Mouse (Mus musculus): Measurements from ENCODE around the gene Mipol1. TPM values are rescaled to one million over a fixed set of nuclear protein-coding genes. Genes with fewer than 3 reads are reported as not detected.

Gene Mipol1
- polyA plus RNA-seq, 1 experiment from 2014 or later, result 14.2 TPM

- in situ Hi-C loops (cut with MboI; ENCODE audit: low pct_unique_long_range_greater_than_20kb), result no loop called here
- no peak for TF ChIP-seq CTCF (IDR thresholded peaks at IDR 0.05)
- POLR2A ChIA-PET, result interaction anchor here (0.6 kb wide), 1 partner anchor 1738 kb away, joined by 6 read pairs; no protein-coding TSS in a partner anchor
- CTCF ChIA-PET, result interaction anchor here (1.6 kb wide), 1 partner anchor 14 kb away, joined by 4 read pairs; no protein-coding TSS in a partner anchor
- ATAC-seq (no peak), DNase-seq (ENCODE audit: low read depth, low spot score) (no peak)
- H3K27me3 ChIP-seq, result no peaks in the 10 kb centered on the region
Observed at GRCm38 (mm10) chr12:57243671-57244495, 13.7 kb downstream of the Mipol1 start.

GRCm38 (mm10) chr12:57258572-57258971, 28.3 kb downstream of the Mipol1 start:
- TF ChIP-seq CTCF (IDR thresholded peaks at IDR 0.05), result peak; percentile 43
- ATAC-seq (no peak), DNase-seq (ENCODE audit: low read depth, low spot score) (no peak)
- in situ Hi-C loops (cut with MboI; ENCODE audit: low pct_unique_long_range_greater_than_20kb), result no loop called here
- H3K27me3 ChIP-seq, result no peaks in the 10 kb centered on the region
- ChIA-PET POLR2A (no interaction called here), CTCF (interaction anchor here (0.8 to 1.4 kb wide), 2 partner anchors 15 to 529 kb away, joined by 3 to 4 read pairs; no protein-coding TSS in a partner anchor)

- in situ Hi-C loops (cut with MboI; ENCODE audit: low pct_unique_long_range_greater_than_20kb), result loop anchor here (25.0 kb wide), 1 partner anchor 1662 kb away; no protein-coding TSS in a partner anchor
- no peak for DNase-seq (ENCODE audit: low read depth, low spot score)
- CTCF ChIA-PET, result no interaction called here
- no peaks in the 10 kb centered on the region for H3K27me3 ChIP-seq
- POLR2A ChIA-PET, result no interaction called here
- no peak for TF ChIP-seq CTCF (IDR thresholded peaks at IDR 0.05)
- ATAC-seq, result no peak
Observed at GRCm38 (mm10) chr12:57275456-57275855, 45.2 kb downstream of the Mipol1 start.

- peak; percentile 58 for TF ChIP-seq CTCF (IDR thresholded peaks at IDR 0.05)
Observed at GRCm38 (mm10) chr12:57281155-57282114, 51.2 kb downstream of the Mipol1 start.

GRCm38 (mm10) chr12:57285303-57286059, 55.3 kb downstream of the Mipol1 start:
- ChIA-PET POLR2A (no interaction called here), CTCF (no interaction called here)
- ATAC-seq (no peak), DNase-seq (ENCODE audit: low read depth, low spot score) (no peak)
- peak; percentile 17 for TF ChIP-seq CTCF (IDR thresholded peaks at IDR 0.05)
- no peaks in the 10 kb centered on the region for H3K27me3 ChIP-seq
- in situ Hi-C loops (cut with MboI; ENCODE audit: low pct_unique_long_range_greater_than_20kb), result loop anchor here (5.0 to 25.0 kb wide), 2 partner anchors 502 to 1652 kb away; no protein-coding TSS in a partner anchor

More at GRCm38 (mm10) chr12:57281155-57282114, 51.2 kb downstream of the Mipol1 start:
- POLR2A ChIA-PET, result no interaction called here
- CTCF ChIA-PET, result interaction anchor here (0.7 to 1.6 kb wide), 5 partner anchors 17 to 511 kb away, joined by 3 to 7 read pairs (median 4); no protein-coding TSS in a partner anchor
- DNase-seq (ENCODE audit: low read depth, low spot score) (no peak), ATAC-seq (no peak)
- in situ Hi-C loops (cut with MboI; ENCODE audit: low pct_unique_long_range_greater_than_20kb), result loop anchor here (5.0 to 25.0 kb wide), 2 partner anchors 266 to 1656 kb away; partner anchors contain the start of gene Foxa1
- H3K27me3 ChIP-seq, result no peaks in the 10 kb centered on the region

- DNase-seq (ENCODE audit: low read depth, low spot score), result no peak
- no peak for TF ChIP-seq CTCF (IDR thresholded peaks at IDR 0.05)
- POLR2A ChIA-PET, result no interaction called here
- CTCF ChIA-PET, result no interaction called here
- ATAC-seq, result no peak
- in situ Hi-C loops (cut with MboI; ENCODE audit: low pct_unique_long_range_greater_than_20kb), result no loop called here
- H3K27me3 ChIP-seq, result no peaks in the 10 kb centered on the region
Observed at GRCm38 (mm10) chr12:57307337-57307736, 77.1 kb downstream of the Mipol1 start.

- POLR2A ChIA-PET, result no interaction called here
- CTCF ChIA-PET, result no interaction called here
- no peak for TF ChIP-seq CTCF (IDR thresholded peaks at IDR 0.05)
Observed at GRCm38 (mm10) chr12:57307748-57308147, 77.5 kb downstream of the Mipol1 start.

GRCm38 (mm10) chr12:57339053-57339452, 108.8 kb downstream of the Mipol1 start:
- ATAC-seq (peak; percentile 51), DNase-seq (ENCODE audit: low read depth, low spot score) (peak; percentile 1)
- no peaks in the 10 kb centered on the region for H3K27me3 ChIP-seq
- TF ChIP-seq CTCF (IDR thresholded peaks at IDR 0.05), result no peak
- in situ Hi-C loops (cut with MboI; ENCODE audit: low pct_unique_long_range_greater_than_20kb), result no loop called here
- POLR2A ChIA-PET, result no interaction called here
- CTCF ChIA-PET, result no interaction called here

More at GRCm38 (mm10) chr12:57307748-57308147, 77.5 kb downstream of the Mipol1 start:
- no peaks in the 10 kb centered on the region for H3K27me3 ChIP-seq
- ATAC-seq (no peak), DNase-seq (ENCODE audit: low read depth, low spot score) (no peak)
- in situ Hi-C loops (cut with MboI; ENCODE audit: low pct_unique_long_range_greater_than_20kb), result no loop called here

- H3K27me3 ChIP-seq, result no peaks in the 10 kb centered on the region
- no peak for DNase-seq (ENCODE audit: low read depth, low spot score)
- in situ Hi-C loops (cut with MboI; ENCODE audit: low pct_unique_long_range_greater_than_20kb), result no loop called here
- POLR2A ChIA-PET, result no interaction called here
- CTCF ChIA-PET, result interaction anchor here (1.0 kb wide), 1 partner anchor 11 kb away, joined by 3 read pairs; no protein-coding TSS in a partner anchor
- no peak for ATAC-seq
- TF ChIP-seq CTCF (IDR thresholded peaks at IDR 0.05), result no peak
Observed at GRCm38 (mm10) chr12:57340111-57340510, 109.9 kb downstream of the Mipol1 start.

- ATAC-seq (no peak), DNase-seq (ENCODE audit: low read depth, low spot score) (no peak)
- ChIA-PET POLR2A (no interaction called here), CTCF (no interaction called here)
- TF ChIP-seq CTCF (IDR thresholded peaks at IDR 0.05), result no peak
- no peaks in the 10 kb centered on the region for H3K27me3 ChIP-seq
- in situ Hi-C loops (cut with MboI; ENCODE audit: low pct_unique_long_range_greater_than_20kb), result no loop called here
Observed at GRCm38 (mm10) chr12:57362732-57363131, 132.5 kb downstream of the Mipol1 start.
